Mouse (Mus musculus) small intestine, adult 2 months (tissue): ENCODE data around the gene Synj2.

Source experiments
- CTCF ChIP-seq: fragments of 200-500 bp; IDR thresholded peaks from 2 replicates; pipeline ENCODE4 v1.5.1; 2012; ENCODE audit warnings: low read depth, mild to moderate bottlenecking, control low read depth, inconsistent platforms, low read length, moderate library complexity, mixed read lengths; ENCODE audit not compliant: insufficient replicate concordance, insufficient read length; ENCODE audit errors: extremely low read depth
- POLR2A ChIP-seq: fragments of 200-500 bp; IDR thresholded peaks from 2 replicates; pipeline ENCODE4 v1.6.1; 2012; ENCODE audit warnings: low read depth, mild to moderate bottlenecking, control low read depth, inconsistent platforms, low read length, moderate library complexity

- no peak for TF ChIP-seq CTCF
- no peak for TF ChIP-seq POLR2A
These were observed 51.9 kb downstream of the Synj2 start for GRCm38 (mm10) chr17:5992866-5993580.
